Mouse (Mus musculus) forebrain, embryonic 14.5 days (tissue): ENCODE measurements around the gene Mex3d. TPM values are rescaled to one million over a fixed set of nuclear protein-coding genes. Genes with fewer than 3 reads are reported as not detected.

ENCODE experiments used
- ATAC-seq: fragments of 200-750 bp; cut with Nextera tagmentation; 2 replicates; pipeline ENCODE4 v1.8.0; 2017; ENCODE audit warnings: mild to moderate bottlenecking, moderate library complexity
- DNase-seq: peaks from one replicate; pipeline ENCODE4 v3.0.0-alpha.2; 2015; ENCODE audit warnings: low spot score
- H3K27ac ChIP-seq: fragments of 300-500 bp; sonication (generic); 2 replicates; pipeline ENCODE4 v1.5.1; 2014; ENCODE audit warnings: low read depth, mild to moderate bottlenecking, control low read depth, low read length, moderate library complexity
- H3K27me3 ChIP-seq: fragments of 300-500 bp; sonication (generic); replicated peaks from 2 replicates; pipeline ENCODE4 v1.6.1; 2014; ENCODE audit warnings: low read length, control low read depth, mixed read lengths; ENCODE audit not compliant: control insufficient read depth, insufficient read depth
- H3K36me3 ChIP-seq: fragments of 300-500 bp; sonication (generic); 2 replicates; pipeline ENCODE4 v1.6.1; 2014; ENCODE audit warnings: low read length, control low read depth; ENCODE audit not compliant: control insufficient read depth, insufficient read depth
- H3K4me1 ChIP-seq: fragments of 300-500 bp; sonication (generic); 2 replicates; pipeline ENCODE4 v1.6.1; 2014; ENCODE audit warnings: antibody characterized with exemption, low read length, control low read depth; ENCODE audit not compliant: control insufficient read depth, insufficient read depth
- H3K4me2 ChIP-seq: fragments of 300-500 bp; sonication (generic); 2 replicates; pipeline ENCODE4 v1.6.1; 2014; ENCODE audit warnings: mild to moderate bottlenecking, control low read depth, low read length
- H3K4me3 ChIP-seq: fragments of 300-500 bp; sonication (generic); 2 replicates; pipeline ENCODE4 v1.5.1; 2014; ENCODE audit warnings: low read depth, low read length, control low read depth
- H3K9ac ChIP-seq: fragments of 300-500 bp; sonication (generic); 2 replicates; pipeline ENCODE4 v1.6.1; 2014; ENCODE audit warnings: mild to moderate bottlenecking, low read length, control low read depth, moderate library complexity
- H3K9me3 ChIP-seq: fragments of 300-500 bp; sonication (generic); replicated peaks from 2 replicates; pipeline ENCODE4 v1.6.1; 2016; ENCODE audit warnings: low read length, control low read depth, mixed read lengths; ENCODE audit not compliant: control insufficient read depth
- WGBS: fragments of 180-500 bp; shearing (Covaris S2); extraction: QIAGEN DNeasy Blood & Tissue Kit; methylation state at CpG from one replicate; pipeline ENCODE4 v1.1.7; 2014; 5-methylcytosine and 5-hydroxymethylcytosine counted together
- polyA plus RNA-seq: library from polyadenylated mRNA; unstranded; fragments of >200 nt; fragmentation: Nextera tagmentation; extraction: Ambion mirVana; gene quantifications from 2 replicates; pipeline ENCODE4 v1.2.1, GENCODE M21; 2014

Gene Mex3d
- polyA plus RNA-seq, 1 experiment from 2014 or later = 17.8 TPM

DNA sequence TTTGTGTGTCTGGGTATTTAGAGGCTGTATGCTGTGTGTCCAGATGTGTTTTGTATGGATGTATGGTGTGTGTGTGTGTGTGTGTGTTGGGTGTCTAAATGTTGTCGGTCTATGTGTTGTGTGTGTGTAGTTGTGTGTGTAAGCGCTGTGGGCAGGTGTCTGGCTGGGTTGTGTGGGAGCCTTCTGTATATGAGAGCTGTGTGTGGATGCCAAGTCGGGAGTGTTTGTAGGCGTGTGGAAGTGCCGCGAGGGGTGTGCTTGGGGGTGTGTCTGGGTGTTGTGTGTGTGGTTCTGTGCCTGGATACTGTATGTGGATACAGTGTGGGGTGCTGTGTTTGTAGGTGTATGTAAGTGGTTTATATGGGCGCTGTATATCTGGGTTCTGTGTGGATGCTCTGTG, 30.1 kb downstream of the Mex3d start:
- DNase-seq (no peak), ATAC-seq (no peak)
- Histone ChIP-seq H3K36me3 (no peaks in the 10 kb centered on the region), H3K9me3 (no peaks in the 10 kb centered on the region), H3K4me2 (no peak overlapping the region), H3K27ac (no peak overlapping the region), H3K9ac (no peak overlapping the region), H3K4me1 (no peaks in the 10 kb centered on the region), H3K4me3 (0 out of 2 replicates have a peak overlapping the region, but pooled peaks have one; percentile 29), H3K27me3 (peaks cover 61% of the 10 kb centered on the region)
- WGBS = 41% methylated on average over 7 of the region's 7 CpGs

DNA sequence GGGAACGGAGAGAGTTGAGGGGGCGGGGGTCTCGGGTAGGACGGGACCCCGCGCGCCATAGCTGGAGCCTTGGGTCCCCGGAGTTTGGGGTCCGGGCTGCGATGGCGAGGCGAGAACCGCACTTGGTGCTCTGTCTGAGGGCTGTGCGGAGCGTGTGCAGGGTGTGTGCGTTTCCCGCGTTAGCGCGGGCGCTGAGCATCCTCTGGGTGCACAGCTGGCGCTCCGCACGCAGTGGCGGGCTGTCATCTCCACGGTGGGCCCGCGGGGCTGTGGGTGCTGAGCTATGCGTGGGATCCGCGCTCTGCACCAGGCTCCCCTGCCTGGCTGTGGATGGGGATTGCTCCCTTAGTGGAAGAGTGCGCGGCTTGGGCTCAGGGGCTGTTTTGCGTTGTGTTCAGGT, 30.7 kb downstream of the Mex3d start:
- no peak overlapping the region for H3K27ac ChIP-seq
- ATAC-seq = 0 out of 2 replicates have a peak, but pooled peaks have one; percentile 11
- H3K27me3 ChIP-seq = peaks cover 67% of the 10 kb centered on the region
- peak overlapping the region; percentile 2; the same call in 1 of the 2 replicates for H3K9ac ChIP-seq
- H3K36me3 ChIP-seq = no peaks in the 10 kb centered on the region
- H3K4me2 ChIP-seq = peak overlapping the region; percentile 51
- DNase-seq = no peak
- WGBS = 1% methylated on average over 34 of the region's 34 CpGs
- no peaks in the 10 kb centered on the region for H3K9me3 ChIP-seq
- H3K4me3 ChIP-seq = peak overlapping the region; percentile 29
- no peaks in the 10 kb centered on the region for H3K4me1 ChIP-seq

GRCm38 (mm10) chr10:80356001-80356682, 31.3 kb downstream of the Mex3d start, which contains the start of gene Plk5:
Gene Plk5, plus strand, starts transcription at chr10:80356459.
- WGBS = 1% methylated on average over 53 of the region's 53 CpGs
- Histone ChIP-seq H3K9me3 (no peaks in the 10 kb centered on the region), H3K27me3 (peaks cover 69% of the 10 kb centered on the region), H3K27ac (no peak within 1 kb of the TSS), H3K4me3 (peak within 1 kb of the TSS; percentile 29), H3K36me3 (no peaks in the 10 kb centered on the region), H3K4me2 (peak within 1 kb of the TSS; percentile 51), H3K9ac (peak within 1 kb of the TSS; percentile 2; the same call in 1 of the 2 replicates), H3K4me1 (no peaks in the 10 kb centered on the region)
- DNase-seq (no peak), ATAC-seq (no peak; the same call in 1 of the 2 replicates)

GRCm38 (mm10) chr10:80355431-80355830, 32.0 kb downstream of the Mex3d start:
- H3K9me3 ChIP-seq = no peaks in the 10 kb centered on the region
- no peak overlapping the region for H3K4me3 ChIP-seq
- WGBS = 5% methylated on average over 8 of the region's 9 CpGs
- DNase-seq (no peak), ATAC-seq (no peak)
- no peak overlapping the region for H3K4me2 ChIP-seq
- H3K27me3 ChIP-seq = peaks cover 75% of the 10 kb centered on the region
- H3K36me3 ChIP-seq = no peaks in the 10 kb centered on the region
- no peak overlapping the region for H3K27ac ChIP-seq
- H3K4me1 ChIP-seq = no peaks in the 10 kb centered on the region
- no peak overlapping the region for H3K9ac ChIP-seq

DNA sequence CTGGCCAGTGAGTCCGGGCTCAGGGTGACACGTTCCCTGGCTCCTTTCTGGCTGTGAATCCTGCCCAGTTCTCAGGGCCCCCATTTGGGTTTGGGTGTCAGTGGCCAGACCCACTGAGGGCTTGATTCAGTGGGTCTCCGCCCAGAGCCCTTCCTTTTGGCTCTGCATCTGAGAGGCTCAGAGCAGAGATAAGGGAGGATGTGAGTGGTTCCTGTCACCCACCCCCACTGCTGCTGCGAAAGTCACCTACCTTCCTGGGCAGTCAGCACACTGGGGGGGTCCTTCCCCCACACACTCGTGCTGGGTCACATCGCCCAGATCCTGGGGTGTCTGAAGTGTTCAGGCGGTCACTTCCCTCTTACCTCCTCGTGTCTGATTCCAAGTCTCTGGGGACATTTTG, 34.7 kb downstream of the Mex3d start:
- Histone ChIP-seq H3K9ac (no peak overlapping the region), H3K4me3 (no peak overlapping the region), H3K4me2 (no peak overlapping the region), H3K27me3 (peaks cover 87% of the 10 kb centered on the region), H3K36me3 (no peaks in the 10 kb centered on the region), H3K9me3 (no peaks in the 10 kb centered on the region), H3K27ac (no peak overlapping the region), H3K4me1 (no peaks in the 10 kb centered on the region)
- ATAC-seq (no peak), DNase-seq (no peak)
- WGBS = 69% methylated on average over 8 of the region's 8 CpGs

- Histone ChIP-seq H3K4me1 (no peaks in the 10 kb centered on the region), H3K36me3 (no peaks in the 10 kb centered on the region), H3K4me3 (no peak overlapping the region), H3K9ac (no peak overlapping the region), H3K9me3 (no peaks in the 10 kb centered on the region), H3K27me3 (peaks cover 86% of the 10 kb centered on the region), H3K27ac (no peak overlapping the region), H3K4me2 (no peak overlapping the region)
- ATAC-seq = no peak
- WGBS = 22% methylated on average over 11 of the region's 11 CpGs
- no peak for DNase-seq
These were observed 35.6 kb downstream of the Mex3d start for GRCm38 (mm10) chr10:80351896-80352295.

- Histone ChIP-seq H3K27ac (no peak overlapping the region), H3K4me1 (no peaks in the 10 kb centered on the region), H3K36me3 (no peaks in the 10 kb centered on the region), H3K9ac (no peak overlapping the region), H3K4me3 (no peak overlapping the region), H3K4me2 (no peak overlapping the region), H3K9me3 (no peaks in the 10 kb centered on the region), H3K27me3 (peaks cover 79% of the 10 kb centered on the region)
- peak; percentile 83 for ATAC-seq
- 4% methylated on average over 7 of the region's 7 CpGs for WGBS
- DNase-seq = peak; percentile 82
These were observed 37.2 kb downstream of the Mex3d start for GRCm38 (mm10) chr10:80350292-80350691.

DNA sequence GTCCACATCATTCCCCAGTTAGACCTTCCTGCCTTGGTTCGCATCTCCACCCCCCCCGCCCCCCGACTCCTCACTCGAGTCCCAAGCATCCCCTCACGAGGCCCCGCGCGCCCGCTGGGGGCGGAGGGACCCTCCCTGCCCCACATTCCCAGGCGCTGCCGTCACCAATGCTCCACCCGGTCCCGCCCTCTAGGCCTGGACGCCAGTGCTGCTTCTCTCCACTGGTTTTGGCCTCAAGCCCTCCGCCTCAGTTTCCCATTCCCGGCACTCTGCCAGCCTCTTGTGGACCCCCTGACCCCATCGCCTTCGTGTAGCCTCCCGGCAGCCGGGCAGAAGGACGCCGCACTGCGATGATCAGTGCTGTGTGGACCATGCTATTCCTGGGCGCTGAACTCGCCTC, 38.5 kb downstream of the Mex3d start:
- ATAC-seq = no peak
- Histone ChIP-seq H3K9me3 (no peaks in the 10 kb centered on the region), H3K4me3 (no peak overlapping the region), H3K4me1 (no peaks in the 10 kb centered on the region), H3K9ac (no peak overlapping the region), H3K36me3 (no peaks in the 10 kb centered on the region), H3K27ac (no peak overlapping the region), H3K27me3 (peaks cover 81% of the 10 kb centered on the region), H3K4me2 (no peak overlapping the region)
- 16% methylated on average over 26 of the region's 26 CpGs for WGBS
- DNase-seq = no peak

DNA sequence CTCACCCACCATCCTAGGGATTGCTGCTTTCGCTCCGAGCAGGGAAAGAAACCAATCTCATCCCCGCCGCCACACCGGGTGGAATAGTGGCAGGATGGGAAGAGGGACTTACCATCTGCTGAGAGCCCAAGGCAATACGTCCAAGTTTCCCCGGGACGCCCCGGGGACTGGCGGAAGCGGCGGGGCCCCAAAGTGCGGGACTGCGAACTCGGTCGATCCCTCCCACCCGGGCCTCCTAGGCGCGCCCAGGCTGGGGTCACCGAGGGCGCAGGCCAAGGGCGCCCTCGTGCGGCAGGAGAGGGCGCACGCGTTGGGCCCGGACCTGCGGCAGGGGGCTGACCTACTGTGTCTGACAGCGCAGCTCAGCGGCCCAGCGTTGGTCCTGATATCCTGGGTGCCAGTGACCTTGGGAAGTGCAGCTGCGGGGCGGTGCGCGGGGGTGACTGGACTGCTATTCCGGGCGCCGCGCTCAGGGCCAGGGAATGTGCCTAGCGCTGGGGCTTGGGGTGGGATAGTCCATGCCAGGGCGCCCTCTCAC, 39.1 kb downstream of the Mex3d start, which contains the start of gene Adamtsl5:
Gene Adamtsl5 (minus strand): TSS at position 169 of the 538 bp plus-strand sequence.
- 1% methylated on average over 28 of the region's 42 CpGs for WGBS

More for the DNA sequence above, 39.1 kb downstream of the Mex3d start, which contains the start of gene Adamtsl5:
- no peaks in the 10 kb centered on the region for H3K36me3 ChIP-seq
- no peaks in the 10 kb centered on the region for H3K9me3 ChIP-seq
- 0 out of 2 replicates have a peak, but pooled peaks have one; percentile 26 for ATAC-seq
- peaks cover 83% of the 10 kb centered on the region for H3K27me3 ChIP-seq
- peaks cover 3% of the 10 kb centered on the region; the same call in 1 of the 2 replicates for H3K4me1 ChIP-seq
- 0 out of 2 replicates have a peak within 1 kb of the TSS, but pooled peaks have one; percentile 5 for H3K4me3 ChIP-seq
- H3K4me2 ChIP-seq = peak within 1 kb of the TSS; percentile 14; the same call in 1 of the 2 replicates
- H3K27ac ChIP-seq = no peak within 1 kb of the TSS
- peak; percentile 31 for DNase-seq
- no peak within 1 kb of the TSS for H3K9ac ChIP-seq
